Mouse (Mus musculus) bone marrow, adult 2 months (tissue): ENCODE measurements around the gene Rtp4. TPM values are rescaled to one million over a fixed set of nuclear protein-coding genes. Genes with fewer than 3 reads are reported as not detected.

Experiments used
- H3K27ac ChIP-seq: fragments of 200-500 bp; 2 replicates; pipeline ENCODE4 v1.5.1; 2012; ENCODE audit warnings: low read depth, mild to moderate bottlenecking, control low read depth, inconsistent platforms, low read length; ENCODE audit not compliant: control insufficient read depth, poor library complexity, insufficient read depth
- H3K4me1 ChIP-seq: fragments of 200-500 bp; 2 replicates; pipeline ENCODE4 v1.6.1; 2011; ENCODE audit warnings: low read length; ENCODE audit not compliant: control insufficient read depth, insufficient read depth
- H3K4me3 ChIP-seq: fragments of 200-500 bp; replicated peaks from 2 replicates; pipeline ENCODE3; 2011; ENCODE audit warnings: mild to moderate bottlenecking, low read depth, low read length, control low read depth; ENCODE audit not compliant: control insufficient read depth
- CTCF ChIP-seq: fragments of 200-500 bp; IDR thresholded peaks from 2 replicates; pipeline ENCODE4 v1.5.1; 2011; ENCODE audit warnings: low read length, control low read depth; ENCODE audit not compliant: control insufficient read depth, insufficient read depth
- POLR2A ChIP-seq: fragments of 200-500 bp; IDR thresholded peaks from 2 replicates; pipeline ENCODE4 v1.6.1; 2011; ENCODE audit warnings: low read depth, mild to moderate bottlenecking, control low read depth, low read length, borderline replicate concordance; ENCODE audit not compliant: control insufficient read depth
- WGBS: fragments of 180-500 bp; shearing (Covaris S2); methylation state at CpG from one replicate; pipeline ENCODE4 v1.1.7; 2018; 5-methylcytosine and 5-hydroxymethylcytosine counted together
- polyA plus RNA-seq: library from polyadenylated mRNA; stranded (reverse); fragments of >200 nt; gene quantifications from 2 replicates; pipeline ENCODE4 v1.2.4, GENCODE M21; 2011; ENCODE audit warnings: low replicate concordance; ENCODE audit not compliant: missing spikeins, insufficient read depth, insufficient read length

The Rtp4 gene
- polyA plus RNA-seq, 1 experiment: 25.6 TPM

- no peak overlapping the region for H3K4me3 ChIP-seq
- H3K4me1 ChIP-seq: no peaks in the 10 kb centered on the region
- 80% methylated on average over 20 of the region's 20 CpGs for WGBS
- TF ChIP-seq POLR2A (no peak), CTCF (no peak)
- H3K27ac ChIP-seq: no peak overlapping the region
Measured at GRCm38 (mm10) chr16:23517754-23518566, 2.1 kb upstream of the Rtp4 start.

DNA sequence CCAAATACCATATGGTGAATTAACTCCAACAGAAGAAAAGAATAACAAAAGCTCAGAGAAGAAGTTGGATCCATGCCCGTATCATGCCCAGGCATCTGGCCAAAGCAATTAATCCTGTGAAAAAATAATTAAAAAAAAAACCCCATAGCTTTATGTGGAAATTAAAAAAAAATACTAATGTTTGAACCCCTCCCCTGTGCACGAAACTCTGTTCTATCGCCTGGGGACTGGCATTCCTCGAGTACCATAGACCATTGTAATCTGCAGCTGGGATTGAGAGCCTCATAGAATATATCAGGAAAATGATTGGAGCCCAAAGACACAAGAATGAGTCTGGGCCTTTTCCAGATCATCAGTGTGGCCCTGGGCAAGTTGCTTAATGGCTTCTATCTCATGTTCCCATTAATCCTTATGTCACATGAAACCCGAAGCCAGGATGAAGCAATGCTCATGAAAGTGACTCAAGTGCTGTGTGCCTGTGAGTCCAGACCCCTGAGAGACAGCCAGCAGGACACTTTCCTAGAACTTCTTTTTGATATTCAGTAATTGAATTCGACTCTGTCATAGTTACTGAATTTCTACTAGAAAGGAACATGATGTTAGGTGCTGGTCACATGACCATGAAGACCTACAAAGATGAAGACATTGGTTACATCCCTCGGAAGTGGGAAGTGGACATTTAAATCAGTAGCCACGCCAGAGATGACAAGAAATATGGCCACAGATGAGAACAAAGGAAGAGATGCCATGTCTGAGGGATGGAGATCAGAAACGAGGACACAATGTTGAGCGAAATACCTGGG lies 1.3 kb upstream of the Rtp4 start:
- H3K4me1 ChIP-seq: no peaks in the 10 kb centered on the region
- no peak overlapping the region for H3K4me3 ChIP-seq
- no peak for TF ChIP-seq POLR2A
- no peak for TF ChIP-seq CTCF
- H3K27ac ChIP-seq: no peak overlapping the region
- 66% methylated on average over 10 of the region's 10 CpGs for WGBS

DNA sequence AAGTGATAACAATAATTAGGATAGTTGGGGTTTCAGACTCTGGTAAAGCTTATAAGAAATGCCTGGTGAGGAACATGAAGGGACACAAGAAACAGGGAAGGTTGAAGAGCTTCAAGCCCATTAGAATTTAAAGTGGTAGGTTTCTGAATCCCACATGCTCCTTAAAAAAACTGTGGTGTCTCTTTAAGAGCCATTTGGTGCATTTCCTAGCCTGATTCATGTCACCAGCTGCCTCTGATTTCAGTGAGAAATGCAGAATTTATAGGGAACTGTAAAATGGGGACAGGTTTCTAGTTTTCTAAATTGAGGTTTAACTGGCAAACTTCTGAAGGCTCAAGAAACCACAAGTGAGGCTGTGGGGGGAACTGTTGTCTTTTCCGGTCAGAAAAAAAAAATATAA lies 320 bp upstream of the Rtp4 start:
- WGBS: 4% methylated on average over 1 of the region's 1 CpGs
- H3K4me3 ChIP-seq: no peak overlapping the region

GRCm38 (mm10) chr16:23521092-23521491 lies 1.0 kb downstream of the Rtp4 start:
- no peak for TF ChIP-seq POLR2A
- no peak for TF ChIP-seq CTCF
- Histone ChIP-seq H3K4me1 (no peaks in the 10 kb centered on the region), H3K4me3 (no peak overlapping the region), H3K27ac (no peak overlapping the region)
- 40% methylated on average over 5 of the region's 5 CpGs for WGBS

More for the DNA sequence above, 320 bp upstream of the Rtp4 start:
- TF ChIP-seq CTCF (no peak), POLR2A (no peak)
- H3K27ac ChIP-seq: no peak overlapping the region
- H3K4me1 ChIP-seq: no peaks in the 10 kb centered on the region

- 80% methylated on average over 5 of the region's 5 CpGs for WGBS
- Histone ChIP-seq H3K4me3 (no peak overlapping the region), H3K27ac (no peak overlapping the region), H3K4me1 (no peaks in the 10 kb centered on the region)
- TF ChIP-seq CTCF: no peak
- no peak for TF ChIP-seq POLR2A
Measured at GRCm38 (mm10) chr16:23522081-23522480, 2.0 kb downstream of the Rtp4 start.

DNA sequence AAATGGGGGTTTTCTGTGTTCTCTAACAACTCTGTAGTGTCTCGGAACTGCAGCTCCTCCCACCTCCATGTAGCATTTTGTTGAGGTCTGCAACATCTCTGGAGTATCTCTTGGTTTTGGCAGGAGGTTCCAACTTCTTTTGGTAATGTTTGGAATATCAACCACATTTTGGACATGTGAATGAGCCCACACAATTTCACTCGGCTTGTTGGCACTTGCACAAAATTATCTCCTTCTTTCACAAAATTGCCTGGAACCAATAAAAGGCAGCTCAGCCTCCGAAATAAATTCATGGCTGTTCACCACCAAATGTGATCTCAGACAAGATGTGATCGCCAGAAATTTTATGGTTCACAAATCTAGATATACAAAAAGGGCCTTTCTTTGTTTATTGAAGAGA lies 9.1 kb downstream of the Rtp4 start:
- 79% methylated on average over 4 of the region's 4 CpGs for WGBS

GRCm38 (mm10) chr16:23533707-23534106 lies 13.6 kb downstream of the Rtp4 start:
- Histone ChIP-seq H3K4me1 (no peaks in the 10 kb centered on the region), H3K27ac (no peak overlapping the region), H3K4me3 (no peak overlapping the region)
- 66% methylated on average over 3 of the region's 3 CpGs for WGBS
- TF ChIP-seq POLR2A: no peak
- TF ChIP-seq CTCF: no peak

More for the DNA sequence above, 9.1 kb downstream of the Rtp4 start:
- no peak overlapping the region for H3K4me3 ChIP-seq
- no peaks in the 10 kb centered on the region for H3K4me1 ChIP-seq
- no peak overlapping the region for H3K27ac ChIP-seq
- TF ChIP-seq CTCF: no peak
- no peak for TF ChIP-seq POLR2A

DNA sequence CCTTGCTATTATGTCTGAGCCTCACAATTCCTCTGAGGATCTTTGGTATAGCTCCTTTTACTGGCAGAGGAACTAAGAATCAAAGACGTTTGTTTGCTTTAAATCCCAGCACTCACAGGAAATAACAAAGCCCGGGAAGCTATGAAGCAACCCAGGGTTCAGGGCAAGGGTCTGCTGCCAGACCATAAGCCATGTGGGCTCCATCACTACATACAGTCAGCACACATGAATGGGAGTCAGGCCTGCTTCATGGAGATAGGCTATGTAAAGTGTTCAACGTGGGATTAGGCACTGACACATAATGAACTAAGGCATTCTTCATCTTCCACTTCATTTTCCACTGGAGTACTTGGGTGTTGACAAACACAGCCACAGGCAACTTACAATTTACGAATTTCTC lies 21.0 kb downstream of the Rtp4 start:
- H3K4me3 ChIP-seq: no peak overlapping the region
- H3K27ac ChIP-seq: no peak overlapping the region
- WGBS: 50% methylated on average over 4 of the region's 4 CpGs
- TF ChIP-seq CTCF: no peak
- TF ChIP-seq POLR2A: no peak
- no peaks in the 10 kb centered on the region for H3K4me1 ChIP-seq

GRCm38 (mm10) chr16:23542866-23543265 lies 22.8 kb downstream of the Rtp4 start:
- no peak overlapping the region for H3K27ac ChIP-seq
- no peaks in the 10 kb centered on the region for H3K4me1 ChIP-seq
- H3K4me3 ChIP-seq: no peak overlapping the region
- 77% methylated on average over 4 of the region's 4 CpGs for WGBS
- TF ChIP-seq POLR2A (no peak), CTCF (no peak)
